Mouse (Mus musculus): ENCODE results near the gene Magel2.
A peak's percentile ranks its signal among the peaks of the same experiment; 100 is the strongest.

Gene Magel2

GRCm38 (mm10) chr7:62376510-62377304 lies at the start of gene Magel2:
Gene Magel2 (plus strand): TSS chr7:62377010.
- no peak for DNase-seq (ENCODE audit: low spot score in 2 of 2)

- no peak for DNase-seq (ENCODE audit: low spot score in 2 of 2)
Observed at GRCm38 (mm10) chr7:62345411-62345810, 31.4 kb upstream of the Magel2 start.

- DNase-seq (ENCODE audit: low spot score in 2 of 2), result no peak
Observed at GRCm38 (mm10) chr7:62346269-62346668, 30.5 kb upstream of the Magel2 start, which contains the start of gene Ndn. Gene Ndn (plus strand): TSS chr7:62346569.

- peak; percentile 56 to 65 for DNase-seq (ENCODE audit: low spot score in 2 of 2)
Observed at GRCm38 (mm10) chr7:62348106-62348803, 28.6 kb upstream of the Magel2 start.

- DNase-seq (ENCODE audit: low spot score in 2 of 2), result peak in 1 of 2 experiments; percentile 0
Observed at GRCm38 (mm10) chr7:62348804-62349190, 28.0 kb upstream of the Magel2 start.

- no peak for DNase-seq (ENCODE audit: low spot score in 2 of 2)
Observed at GRCm38 (mm10) chr7:62351266-62351665, 25.5 kb upstream of the Magel2 start.

- DNase-seq (ENCODE audit: low spot score in 2 of 2), result no peak
Observed at GRCm38 (mm10) chr7:62365039-62365636, 11.7 kb upstream of the Magel2 start.

GRCm38 (mm10) chr7:62366730-62367129 lies 10.1 kb upstream of the Magel2 start:
- no peak for DNase-seq (ENCODE audit: low spot score in 2 of 2)

GRCm38 (mm10) chr7:62375658-62376057 lies 1.2 kb upstream of the Magel2 start:
- DNase-seq (ENCODE audit: low spot score in 2 of 2), result no peak

- DNase-seq (ENCODE audit: low spot score in 2 of 2), result no peak
Observed at GRCm38 (mm10) chr7:62377313-62377712, 503 bp downstream of the Magel2 start.

- DNase-seq (ENCODE audit: low spot score in 2 of 2), result no peak
Observed at GRCm38 (mm10) chr7:62378529-62378928, 1.7 kb downstream of the Magel2 start.

- no peak for DNase-seq (ENCODE audit: low spot score in 2 of 2)
Observed at GRCm38 (mm10) chr7:62382391-62382790, 5.6 kb downstream of the Magel2 start.

GRCm38 (mm10) chr7:62388291-62388690 lies 11.5 kb downstream of the Magel2 start:
- DNase-seq (ENCODE audit: low spot score in 2 of 2), result no peak

- no peak for DNase-seq (ENCODE audit: low spot score in 2 of 2)
Observed at GRCm38 (mm10) chr7:62392202-62392601, 15.4 kb downstream of the Magel2 start.

- DNase-seq (ENCODE audit: low spot score in 2 of 2), result no peak
Observed at GRCm38 (mm10) chr7:62406573-62407050, 29.8 kb downstream of the Magel2 start.

- no peak for DNase-seq (ENCODE audit: low spot score in 2 of 2)
Observed at GRCm38 (mm10) chr7:62407803-62408202, 31.0 kb downstream of the Magel2 start.

GRCm38 (mm10) chr7:62415222-62415621 lies 38.4 kb downstream of the Magel2 start:
- no peak for DNase-seq (ENCODE audit: low spot score in 2 of 2)

GRCm38 (mm10) chr7:62416173-62416572 lies 39.4 kb downstream of the Magel2 start:
- no peak for DNase-seq (ENCODE audit: low spot score in 2 of 2)

- DNase-seq (ENCODE audit: low spot score in 2 of 2), result no peak
Observed at GRCm38 (mm10) chr7:62418346-62418745, 41.5 kb downstream of the Magel2 start.

- DNase-seq (ENCODE audit: low spot score in 2 of 2), result no peak
Observed at GRCm38 (mm10) chr7:62419105-62419492, 42.3 kb downstream of the Magel2 start.

- no peak for DNase-seq (ENCODE audit: low spot score in 2 of 2)
Observed at GRCm38 (mm10) chr7:62419493-62420360, 42.9 kb downstream of the Magel2 start, which contains the start of gene Mkrn3. Gene Mkrn3 (minus strand): TSS chr7:62420139.

Data from right cerebral cortex, postnatal 36 days (tissue).